Mouse (Mus musculus) CD4-positive, CD25-positive, alpha-beta regulatory T cell, adult 9 weeks (primary cell): ENCODE data around the gene Tasp1. TPM values are rescaled to one million over a fixed set of nuclear protein-coding genes. Genes with fewer than 3 reads are reported as not detected.

Experiments
- polyA plus RNA-seq: library from polyadenylated mRNA; unstranded; fragments of 100-300 nt; shearing (Covaris generic); gene quantifications from one replicate; pipeline ENCODE4 v1.2.1, GENCODE M21; 2017

Gene Tasp1
- polyA plus RNA-seq = 117 TPM

GRCm38 (mm10) chr2:140066353-140067314 lies at the start of gene Tasp1:
Gene Tasp1 (minus strand): TSS chr2:140066805.

Other genes with a start within 250 kb of the Tasp1 start
- gene Gm17374, start 85.2 kb upstream of the Tasp1 start, polyA plus RNA-seq = not detected
- 23.3 TPM for gene Esf1, start 103.8 kb upstream of the Tasp1 start, polyA plus RNA-seq
- gene Ndufaf5, start 103.8 kb upstream of the Tasp1 start, polyA plus RNA-seq = 23.2 TPM